Mouse (Mus musculus): ENCODE results near the gene Nrxn2. TPM values are rescaled to one million over a fixed set of nuclear protein-coding genes. Genes with fewer than 3 reads are reported as not detected.

Gene Nrxn2
- polyA plus RNA-seq, 1 experiment from 2014 or later: 60.6 TPM

GRCm38 (mm10) chr19:6494032-6494431 is 75.5 kb downstream of the Nrxn2 start:
- H3K36me3 ChIP-seq (replicated peaks; ENCODE audit: control insufficient read depth, insufficient read depth): no peaks in the 10 kb centered on the region; the same call in 1 of the 2 replicates
- no peaks in the 10 kb centered on the region for H3K9me3 ChIP-seq (ENCODE audit: control insufficient read depth, low read length)
- H3K27ac ChIP-seq: no peak overlapping the region
- no peak overlapping the region for H3K4me3 ChIP-seq (replicated peaks; ENCODE audit: low read length)
- peaks cover 13% of the 10 kb centered on the region for H3K4me1 ChIP-seq (replicated peaks; ENCODE audit: control insufficient read depth, insufficient read depth, low read length)
- H3K27me3 ChIP-seq (ENCODE audit: control insufficient read depth, insufficient read depth, low read length): no peaks in the 10 kb centered on the region
- ATAC-seq (ENCODE audit: low FRiP score) (no peak), DNase-seq (ENCODE audit: low spot score) (no peak)
- H3K4me2 ChIP-seq (replicated peaks): no peak overlapping the region
- H3K9ac ChIP-seq: no peak overlapping the region
- WGBS: 72% methylated on average over 6 of the region's 7 CpGs

GRCm38 (mm10) chr19:6494504-6495170 is 76.1 kb downstream of the Nrxn2 start:
- H3K4me1 ChIP-seq (replicated peaks; ENCODE audit: control insufficient read depth, insufficient read depth, low read length): peaks cover 13% of the 10 kb centered on the region
- H3K9ac ChIP-seq: peak overlapping the region; percentile 4; the same call in 1 of the 2 replicates
- no peaks in the 10 kb centered on the region for H3K27me3 ChIP-seq (ENCODE audit: control insufficient read depth, insufficient read depth, low read length)
- no peak overlapping the region for H3K4me2 ChIP-seq (replicated peaks)
- WGBS: 72% methylated on average over 18 of the region's 18 CpGs
- ATAC-seq (ENCODE audit: low FRiP score): no peak
- H3K36me3 ChIP-seq (replicated peaks; ENCODE audit: control insufficient read depth, insufficient read depth): no peaks in the 10 kb centered on the region; the same call in 1 of the 2 replicates
- no peaks in the 10 kb centered on the region for H3K9me3 ChIP-seq (ENCODE audit: control insufficient read depth, low read length)
- H3K4me3 ChIP-seq (replicated peaks; ENCODE audit: low read length): no peak overlapping the region
- H3K27ac ChIP-seq: no peak overlapping the region
- no peak for DNase-seq (ENCODE audit: low spot score)

- Histone ChIP-seq H3K9me3 (ENCODE audit: control insufficient read depth, low read length) (no peaks in the 10 kb centered on the region), H3K36me3 (replicated peaks; ENCODE audit: control insufficient read depth, insufficient read depth) (no peaks in the 10 kb centered on the region; the same call in 1 of the 2 replicates), H3K4me1 (replicated peaks; ENCODE audit: control insufficient read depth, insufficient read depth, low read length) (peaks cover 24% of the 10 kb centered on the region), H3K27me3 (ENCODE audit: control insufficient read depth, insufficient read depth, low read length) (no peaks in the 10 kb centered on the region), H3K9ac (peak overlapping the region; percentile 55; the same call in 1 of the 2 replicates), H3K4me3 (replicated peaks; ENCODE audit: low read length) (no peak overlapping the region), H3K4me2 (replicated peaks) (peak overlapping the region; percentile 94; the same call in 1 of the 2 replicates), H3K27ac (peak overlapping the region; percentile 96)
- ATAC-seq (ENCODE audit: low FRiP score): no peak
- WGBS: 29% methylated on average over 8 of the region's 8 CpGs
- DNase-seq (ENCODE audit: low spot score): no peak
These were observed 77.2 kb downstream of the Nrxn2 start for GRCm38 (mm10) chr19:6495714-6496113.

- WGBS: 3% methylated on average over 6 of the region's 6 CpGs
- DNase-seq (ENCODE audit: low spot score) (no peak), ATAC-seq (ENCODE audit: low FRiP score) (peak; percentile 17)
- Histone ChIP-seq H3K9ac (peak overlapping the region; percentile 94), H3K4me2 (replicated peaks) (peak overlapping the region; percentile 94), H3K27ac (peak overlapping the region; percentile 96), H3K4me3 (replicated peaks; ENCODE audit: low read length) (peak overlapping the region; percentile 77), H3K4me1 (replicated peaks; ENCODE audit: control insufficient read depth, insufficient read depth, low read length) (peaks cover 33% of the 10 kb centered on the region), H3K9me3 (ENCODE audit: control insufficient read depth, low read length) (no peaks in the 10 kb centered on the region), H3K27me3 (ENCODE audit: control insufficient read depth, insufficient read depth, low read length) (no peaks in the 10 kb centered on the region), H3K36me3 (replicated peaks; ENCODE audit: control insufficient read depth, insufficient read depth) (no peaks in the 10 kb centered on the region; the same call in 1 of the 2 replicates)
These were observed 78.1 kb downstream of the Nrxn2 start for GRCm38 (mm10) chr19:6496462-6497149.

GRCm38 (mm10) chr19:6497150-6497801 is 78.7 kb downstream of the Nrxn2 start:
- H3K36me3 ChIP-seq (replicated peaks; ENCODE audit: control insufficient read depth, insufficient read depth): no peaks in the 10 kb centered on the region
- H3K9me3 ChIP-seq (ENCODE audit: control insufficient read depth, low read length): no peaks in the 10 kb centered on the region
- peak overlapping the region; percentile 77 for H3K4me3 ChIP-seq (replicated peaks; ENCODE audit: low read length)
- peak overlapping the region; percentile 96 for H3K27ac ChIP-seq
- no peaks in the 10 kb centered on the region for H3K27me3 ChIP-seq (ENCODE audit: control insufficient read depth, insufficient read depth, low read length)
- H3K4me2 ChIP-seq (replicated peaks): peak overlapping the region; percentile 94
- ATAC-seq (ENCODE audit: low FRiP score) (peak; percentile 75), DNase-seq (ENCODE audit: low spot score) (peak; percentile 81)
- peak overlapping the region; percentile 94 for H3K9ac ChIP-seq
- H3K4me1 ChIP-seq (replicated peaks; ENCODE audit: control insufficient read depth, insufficient read depth, low read length): peaks cover 40% of the 10 kb centered on the region
- WGBS: 1% methylated on average over 13 of the region's 39 CpGs

- H3K4me1 ChIP-seq (replicated peaks; ENCODE audit: control insufficient read depth, insufficient read depth, low read length): peaks cover 45% of the 10 kb centered on the region
- ATAC-seq (ENCODE audit: low FRiP score): peak; percentile 2
These were observed 79.3 kb downstream of the Nrxn2 start for GRCm38 (mm10) chr19:6497803-6498202.

GRCm38 (mm10) chr19:6498350-6499131 is 80.0 kb downstream of the Nrxn2 start:
- Histone ChIP-seq H3K4me3 (replicated peaks; ENCODE audit: low read length) (peak overlapping the region; percentile 77), H3K4me1 (replicated peaks; ENCODE audit: control insufficient read depth, insufficient read depth, low read length) (peaks cover 52% of the 10 kb centered on the region), H3K27me3 (ENCODE audit: control insufficient read depth, insufficient read depth, low read length) (no peaks in the 10 kb centered on the region), H3K4me2 (replicated peaks) (peak overlapping the region; percentile 94), H3K9ac (peak overlapping the region; percentile 94), H3K9me3 (ENCODE audit: control insufficient read depth, low read length) (no peaks in the 10 kb centered on the region), H3K36me3 (replicated peaks; ENCODE audit: control insufficient read depth, insufficient read depth) (no peaks in the 10 kb centered on the region), H3K27ac (peak overlapping the region; percentile 96)
- 4% methylated on average over 33 of the region's 38 CpGs for WGBS
- no peak for DNase-seq (ENCODE audit: low spot score)
- no peak for ATAC-seq (ENCODE audit: low FRiP score)

More at GRCm38 (mm10) chr19:6497803-6498202, 79.3 kb downstream of the Nrxn2 start:
- Histone ChIP-seq H3K27me3 (ENCODE audit: control insufficient read depth, insufficient read depth, low read length) (no peaks in the 10 kb centered on the region), H3K27ac (peak overlapping the region; percentile 96), H3K4me2 (replicated peaks) (peak overlapping the region; percentile 94), H3K9me3 (ENCODE audit: control insufficient read depth, low read length) (no peaks in the 10 kb centered on the region), H3K36me3 (replicated peaks; ENCODE audit: control insufficient read depth, insufficient read depth) (no peaks in the 10 kb centered on the region), H3K9ac (peak overlapping the region; percentile 94), H3K4me3 (replicated peaks; ENCODE audit: low read length) (peak overlapping the region; percentile 77)
- peak; percentile 50 for DNase-seq (ENCODE audit: low spot score)
- WGBS: 2% methylated on average over 38 of the region's 39 CpGs

- H3K27ac ChIP-seq: peak overlapping the region; percentile 96
- DNase-seq (ENCODE audit: low spot score) (no peak), ATAC-seq (ENCODE audit: low FRiP score) (no peak)
- 44% methylated on average over 6 of the region's 6 CpGs for WGBS
- H3K4me1 ChIP-seq (replicated peaks; ENCODE audit: control insufficient read depth, insufficient read depth, low read length): peaks cover 66% of the 10 kb centered on the region
- H3K27me3 ChIP-seq (ENCODE audit: control insufficient read depth, insufficient read depth, low read length): no peaks in the 10 kb centered on the region
- peaks cover 6% of the 10 kb centered on the region for H3K36me3 ChIP-seq (replicated peaks; ENCODE audit: control insufficient read depth, insufficient read depth)
- peak overlapping the region; percentile 94 for H3K9ac ChIP-seq
- H3K4me2 ChIP-seq (replicated peaks): peak overlapping the region; percentile 94
- H3K9me3 ChIP-seq (ENCODE audit: control insufficient read depth, low read length): no peaks in the 10 kb centered on the region
- H3K4me3 ChIP-seq (replicated peaks; ENCODE audit: low read length): peak overlapping the region; percentile 77
These were observed 81.5 kb downstream of the Nrxn2 start for GRCm38 (mm10) chr19:6499860-6500635.
